ENCODE assay signal across 28 mouse cellular contexts in genomic region chr19:16075512-16076086, GRCm38 (mm10). TPM values are rescaled to one million over a fixed set of nuclear protein-coding genes. Genes with fewer than 3 reads are reported as not detected.
DNase-seq lines count a peak whose midpoint lies in the region; ATAC-seq and TF ChIP-seq lines count a peak whose summit lies in the region.
"Had no signal": no experiment of that assay in that cellular context is flagged by ENCODE, and none has a peak within 500 bp of the region (broad histone marks: within the 10 kb centered on the region; RNA-seq: fewer than 3 reads in every experiment).

No protein-coding gene starts in this region.

- H3K4me3 ChIP-seq in lung, embryonic 14.5 days (ENCODE audit: low read depth, low read length) = no peak overlapping the region
- H3K4me3 ChIP-seq: forebrain, embryonic 10.5 days; forebrain, embryonic 15.5 days; left cerebral cortex, adult 2 months; limb, embryonic 13.5 days; myocyte; neural tube, embryonic 12.5 days had no signal

- intact Hi-C loops in heart, postnatal 25 days (cut with DNase I) = no loop called here

- H3K27ac ChIP-seq in lung, embryonic 14.5 days (ENCODE audit: low read depth) = no peak overlapping the region
- H3K27ac ChIP-seq: forebrain, embryonic 10.5 days; forebrain, embryonic 15.5 days; left cerebral cortex, adult 2 months; limb, embryonic 13.5 days; neural tube, embryonic 12.5 days had no signal

- no peak overlapping the region for H3K9ac ChIP-seq in lung, embryonic 14.5 days
- H3K9ac ChIP-seq: forebrain, embryonic 15.5 days; limb, embryonic 13.5 days; neural tube, embryonic 12.5 days had no signal

- WGBS in lung, embryonic 14.5 days = 32% methylated on average over 2 of the region's 2 CpGs

- peak; percentile 34 for DNase-seq in heart, adult 11 months
- no peak for DNase-seq in heart, postnatal 25 days (ENCODE audit: low spot score)
- DNase-seq in lung, embryonic 14.5 days = peak; percentile 41
- no peak for DNase-seq in lung, postnatal 36 days
- DNase-seq in retina, postnatal 1 day = peak; percentile 8
- DNase-seq in retina, embryonic 14.5 days (ENCODE audit: low spot score) = no peak
- no peak for DNase-seq in thymus, postnatal 4 days
- no peak for DNase-seq in layer of hippocampus, postnatal 36 days
- DNase-seq: adrenal gland, adult 2 months; cerebellum, adult 8-10 months; cerebellum, postnatal 25 days; gastrocnemius, postnatal 25 days; heart, adult 18-20 months; heart, postnatal 4 days; kidney, postnatal 14 days; lung, postnatal 4 days; right cerebral cortex, postnatal 14 days had no signal

- H3K9me3 ChIP-seq in lung, embryonic 14.5 days (ENCODE audit: low read depth, low read length) = no peaks in the 10 kb centered on the region
- H3K9me3 ChIP-seq: forebrain, embryonic 15.5 days had no signal

- H3K27me3 ChIP-seq in lung, embryonic 14.5 days (ENCODE audit: insufficient read depth, low read length) = no peaks in the 10 kb centered on the region
- H3K27me3 ChIP-seq: forebrain, embryonic 15.5 days; limb, embryonic 13.5 days; neural tube, embryonic 12.5 days had no signal

- no peaks in the 10 kb centered on the region for H3K36me3 ChIP-seq in lung, embryonic 14.5 days (ENCODE audit: insufficient read depth)
- H3K36me3 ChIP-seq: forebrain, embryonic 10.5 days; forebrain, embryonic 15.5 days; limb, embryonic 13.5 days; neural tube, embryonic 12.5 days had no signal

- H3K4me1 ChIP-seq in lung, embryonic 14.5 days (ENCODE audit: insufficient read depth) = no peaks in the 10 kb centered on the region
- H3K4me1 ChIP-seq: forebrain, embryonic 10.5 days; forebrain, embryonic 15.5 days; limb, embryonic 13.5 days; neural tube, embryonic 12.5 days had no signal

- no peak overlapping the region for H3K4me2 ChIP-seq in lung, embryonic 14.5 days
- H3K4me2 ChIP-seq: forebrain, embryonic 15.5 days; heart, embryonic 11.5 days; limb, embryonic 13.5 days; liver, embryonic 11.5 days; neural tube, embryonic 12.5 days had no signal

- no peak for TF ChIP-seq CTCF in lung, embryonic 14.5 days (IDR thresholded peaks at IDR 0.05; ENCODE audit: low read depth)

- no peak for ATAC-seq in lung, embryonic 14.5 days (ENCODE audit: insufficient read depth)
- ATAC-seq: activated CD4-positive, CD25-positive, alpha-beta regulatory T cell, adult 4 months; forebrain, embryonic 15.5 days; intestine, postnatal 0 days had no signal

RNA-seq across cellular contexts. Expression of gene Gnaq, which starts 57.0 kb away (rescaled TPM):
- 10 to 100 TPM; 24.9 to 25.8 TPM for total RNA-seq in heart, postnatal 25 days (2021)
- 15.9 and 16.1 TPM in 2 replicates for polyA plus RNA-seq in lung, embryonic 14.5 days (2014; fragmentation: Nextera tagmentation; extraction: Ambion mirVana)
- 100 to 1,000 TPM; 208 to 214 TPM for total RNA-seq in layer of hippocampus, postnatal 36 days (2021)
- total RNA-seq: MEL had no signal

Comparison
In these comparisons a context has a peak if more than half of its experiments do, and no peak if none do; other contexts are left out.
1. DNase-seq: peak in heart, adult 11 months (single experiment), lung, embryonic 14.5 days (single experiment) and retina, postnatal 1 day (single experiment); none in heart, postnatal 25 days (single experiment), lung, postnatal 36 days (single experiment), retina, embryonic 14.5 days (single experiment), thymus, postnatal 4 days (single experiment) and layer of hippocampus, postnatal 36 days (0 of 2).
2. RNA of gene Gnaq, which starts 57.0 kb away (total RNA-seq): 208 to 214 TPM in layer of hippocampus, postnatal 36 days; 24.9 to 25.8 TPM in heart, postnatal 25 days; every median in the first group is over 4 times any median in the second.